Mouse (Mus musculus): ENCODE data around the gene Dennd1c.
A peak's percentile ranks its signal among the peaks of the same experiment; 100 is the strongest.

Dennd1c gene

GRCm38 (mm10) chr17:57078336-57078735 lies at the start of gene Dennd1c:
Gene Dennd1c (minus strand): TSS chr17:57078514.
- peak; percentile 82 to 90 for DNase-seq

- no peak for DNase-seq
Observed at GRCm38 (mm10) chr17:57125853-57126622, 47.7 kb upstream of the Dennd1c start.

GRCm38 (mm10) chr17:57124792-57125191 lies 46.5 kb upstream of the Dennd1c start:
- DNase-seq = no peak

GRCm38 (mm10) chr17:57123192-57124118 lies 45.1 kb upstream of the Dennd1c start:
- DNase-seq = no peak

GRCm38 (mm10) chr17:57121856-57122255 lies 43.5 kb upstream of the Dennd1c start:
- DNase-seq = no peak

GRCm38 (mm10) chr17:57118524-57119349 lies 40.4 kb upstream of the Dennd1c start:
- DNase-seq = peak in 1 of 2 experiments; percentile 23

- no peak for DNase-seq
Observed at GRCm38 (mm10) chr17:57116801-57117200, 38.5 kb upstream of the Dennd1c start.

- no peak for DNase-seq
Observed at GRCm38 (mm10) chr17:57112768-57113474, 34.6 kb upstream of the Dennd1c start.

- no peak for DNase-seq
Observed at GRCm38 (mm10) chr17:57110005-57110404, 31.7 kb upstream of the Dennd1c start.

GRCm38 (mm10) chr17:57108666-57109171 lies 30.4 kb upstream of the Dennd1c start:
- no peak for DNase-seq

- no peak for DNase-seq
Observed at GRCm38 (mm10) chr17:57108040-57108665, 29.8 kb upstream of the Dennd1c start.

- no peak for DNase-seq
Observed at GRCm38 (mm10) chr17:57107064-57107463, 28.8 kb upstream of the Dennd1c start.

GRCm38 (mm10) chr17:57106035-57106368 lies 27.7 kb upstream of the Dennd1c start:
- no peak for DNase-seq

GRCm38 (mm10) chr17:57105181-57106034 lies 27.1 kb upstream of the Dennd1c start, which contains the start of gene Tnfsf9:
Gene Tnfsf9 (plus strand): TSS chr17:57105325.
- peak; percentile 37 to 44 for DNase-seq

GRCm38 (mm10) chr17:57104496-57104895 lies 26.2 kb upstream of the Dennd1c start:
- no peak for DNase-seq

- DNase-seq = no peak
Observed at GRCm38 (mm10) chr17:57102276-57102675, 24.0 kb upstream of the Dennd1c start.

- DNase-seq = peak in 1 of 2 experiments; percentile 30
Observed at GRCm38 (mm10) chr17:57099629-57100325, 21.5 kb upstream of the Dennd1c start.

- DNase-seq = no peak
Observed at GRCm38 (mm10) chr17:57098321-57098720, 20.0 kb upstream of the Dennd1c start.

- peak; percentile 86 to 90 for DNase-seq
Observed at GRCm38 (mm10) chr17:57096623-57096920, 18.3 kb upstream of the Dennd1c start.

Measured in thymus, postnatal 36 days (tissue).